Mouse (Mus musculus): ENCODE measurements at regions not wholly inside any gene's neighbourhood (a gene's known extent, or its start where the extent isn't known, plus 50 kb on each side); places are given as distances from the start of the nearest gene placed in this dataset.
A peak's percentile ranks its signal among the peaks of the same experiment; 100 is the strongest.

DNA sequence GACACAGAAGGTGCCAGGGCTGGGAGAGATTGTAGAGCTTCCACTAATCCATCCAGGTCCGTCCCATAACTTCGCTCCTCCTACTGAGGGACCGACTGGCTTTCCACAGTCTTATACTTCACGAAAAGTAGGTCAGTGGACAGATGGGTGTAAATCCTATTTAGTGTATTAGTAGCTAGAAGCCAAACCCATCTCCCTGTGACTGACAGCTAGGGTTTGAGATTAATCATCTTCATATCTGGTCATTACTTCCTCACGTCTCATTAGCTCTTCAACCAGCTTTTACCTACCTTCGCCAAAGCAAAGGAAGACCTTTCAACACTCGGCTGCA is 60.4 kb upstream of the Scaf11 start:
- H3K36me3 ChIP-seq (ENCODE audit: control insufficient read depth, insufficient read depth, low read length), result no peaks in the 10 kb centered on the region
- no peak overlapping the region for H3K9ac ChIP-seq (ENCODE audit: low read length)
- H3K9me3 ChIP-seq (ENCODE audit: control insufficient read depth, low read length), result no peaks in the 10 kb centered on the region
- H3K4me3 ChIP-seq (ENCODE audit: low read depth, low read length), result no peak overlapping the region
- no peak for ATAC-seq (ENCODE audit: insufficient number of reproducible peaks, low FRiP score, low TSS enrichment, low read depth)
- DNase-seq (ENCODE audit: low spot score), result no peak
- 88% methylated on average over 7 of the region's 7 CpGs for WGBS
- H3K4me1 ChIP-seq (ENCODE audit: control insufficient read depth, insufficient read depth, low read length), result no peaks in the 10 kb centered on the region
- no peak overlapping the region for H3K27ac ChIP-seq (replicated peaks; ENCODE audit: low read depth, low read length)
- no peaks in the 10 kb centered on the region for H3K27me3 ChIP-seq (ENCODE audit: control insufficient read depth, insufficient read depth, low read length)
- H3K4me2 ChIP-seq (ENCODE audit: low read depth, severe bottlenecking), result no peak overlapping the region

DNA sequence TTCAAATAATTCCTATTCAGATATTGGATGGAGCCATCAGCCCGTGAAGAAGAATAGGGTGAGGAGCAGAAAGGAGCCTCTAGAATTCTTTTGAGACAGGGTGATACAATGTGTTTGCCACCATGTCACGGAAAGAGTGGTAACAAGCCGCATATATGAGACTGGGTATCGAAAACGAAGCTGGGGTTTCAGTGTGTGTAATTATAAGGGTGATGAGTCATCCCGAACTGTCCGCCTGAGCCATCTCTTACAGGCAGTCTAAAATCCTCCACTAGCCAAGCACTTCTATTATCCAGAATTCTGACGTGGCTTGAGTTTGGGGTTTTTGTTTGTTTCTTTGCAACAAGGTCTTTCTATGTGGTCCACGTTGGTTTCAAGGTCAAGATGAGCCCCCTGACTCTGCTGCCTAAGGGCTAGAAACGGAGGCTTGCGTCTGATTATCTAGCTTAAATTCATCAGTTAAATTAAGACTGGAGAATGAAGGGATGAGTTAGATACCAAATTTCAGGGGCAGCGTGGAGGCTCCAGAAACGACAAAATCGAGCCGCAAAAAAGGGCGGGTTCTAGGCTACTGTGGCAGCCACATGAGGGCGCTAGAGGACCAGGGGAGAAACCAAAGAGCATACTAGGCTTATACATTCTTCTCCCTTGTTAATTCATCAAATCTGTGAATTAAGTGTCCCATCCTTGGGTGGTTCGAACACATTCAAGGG is 59.9 kb upstream of the Scaf11 start:
- Histone ChIP-seq H3K36me3 (ENCODE audit: control insufficient read depth, insufficient read depth, low read length) (no peaks in the 10 kb centered on the region), H3K9me3 (ENCODE audit: control insufficient read depth, low read length) (no peaks in the 10 kb centered on the region), H3K4me1 (ENCODE audit: control insufficient read depth, insufficient read depth, low read length) (no peaks in the 10 kb centered on the region), H3K27me3 (ENCODE audit: control insufficient read depth, insufficient read depth, low read length) (no peaks in the 10 kb centered on the region), H3K27ac (replicated peaks; ENCODE audit: low read depth, low read length) (no peak overlapping the region), H3K9ac (ENCODE audit: low read length) (no peak overlapping the region), H3K4me3 (ENCODE audit: low read depth, low read length) (no peak overlapping the region), H3K4me2 (ENCODE audit: low read depth, severe bottlenecking) (no peak overlapping the region)
- DNase-seq (ENCODE audit: low spot score) (peak; percentile 47), ATAC-seq (ENCODE audit: insufficient number of reproducible peaks, low FRiP score, low TSS enrichment, low read depth) (no peak)
- 74% methylated on average over 18 of the region's 18 CpGs for WGBS

DNA sequence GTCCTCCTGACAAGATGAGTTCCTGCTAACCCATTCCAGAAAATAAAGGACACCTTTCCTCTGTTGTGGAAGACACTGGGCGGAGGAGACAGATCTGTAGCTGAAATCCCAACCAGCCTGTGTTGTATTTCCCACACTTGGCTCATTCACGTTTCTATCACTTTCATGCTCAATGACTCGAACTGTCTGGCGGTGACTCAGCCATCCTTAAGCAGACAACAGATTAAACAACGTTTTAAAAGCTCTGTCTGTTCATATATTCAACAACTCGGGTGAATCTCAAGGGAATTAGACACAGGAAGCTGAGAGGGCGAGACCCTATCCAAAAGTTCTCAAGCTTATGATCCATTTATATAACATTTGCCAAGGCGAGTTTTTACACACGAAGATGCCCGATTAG is 57.5 kb upstream of the Scaf11 start:
- Histone ChIP-seq H3K4me1 (ENCODE audit: control insufficient read depth, insufficient read depth, low read length) (no peaks in the 10 kb centered on the region), H3K27me3 (ENCODE audit: control insufficient read depth, insufficient read depth, low read length) (no peaks in the 10 kb centered on the region), H3K4me2 (ENCODE audit: low read depth, severe bottlenecking) (no peak overlapping the region), H3K9me3 (ENCODE audit: control insufficient read depth, low read length) (no peaks in the 10 kb centered on the region), H3K9ac (ENCODE audit: low read length) (no peak overlapping the region), H3K36me3 (ENCODE audit: control insufficient read depth, insufficient read depth, low read length) (no peaks in the 10 kb centered on the region), H3K27ac (replicated peaks; ENCODE audit: low read depth, low read length) (no peak overlapping the region), H3K4me3 (ENCODE audit: low read depth, low read length) (no peak overlapping the region)
- ATAC-seq (ENCODE audit: insufficient number of reproducible peaks, low FRiP score, low TSS enrichment, low read depth) (no peak), DNase-seq (ENCODE audit: low spot score) (no peak)
- 86% methylated on average over 10 of the region's 10 CpGs for WGBS

DNA sequence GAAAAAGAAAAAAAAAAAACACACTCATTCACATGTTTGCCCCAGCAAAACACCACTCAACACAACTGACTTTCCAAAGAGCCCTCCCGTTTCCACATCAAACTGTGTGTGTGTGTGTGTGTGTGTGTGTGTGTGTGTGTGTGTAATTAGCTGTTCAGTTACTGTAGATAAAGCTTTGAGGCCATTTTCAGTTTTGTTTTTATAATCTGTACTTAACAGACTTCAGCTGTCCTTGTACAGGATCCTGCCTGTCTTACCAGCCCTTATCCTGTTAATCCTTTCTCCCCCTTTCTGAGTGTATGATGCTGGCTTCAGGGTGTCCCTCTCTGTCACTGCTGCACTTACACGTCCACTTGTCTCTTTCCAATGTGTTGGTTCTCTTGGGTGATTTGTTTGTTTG is 55.0 kb upstream of the Scaf11 start:
- DNase-seq (ENCODE audit: low spot score), result no peak
- no peak overlapping the region for H3K27ac ChIP-seq (replicated peaks; ENCODE audit: low read depth, low read length)
- H3K9me3 ChIP-seq (ENCODE audit: control insufficient read depth, low read length), result no peaks in the 10 kb centered on the region
- no peaks in the 10 kb centered on the region for H3K36me3 ChIP-seq (ENCODE audit: control insufficient read depth, insufficient read depth, low read length)
- H3K27me3 ChIP-seq (ENCODE audit: control insufficient read depth, insufficient read depth, low read length), result no peaks in the 10 kb centered on the region
- no peak for ATAC-seq (ENCODE audit: insufficient number of reproducible peaks, low FRiP score, low TSS enrichment, low read depth)
- no peak overlapping the region for H3K9ac ChIP-seq (ENCODE audit: low read length)
- no peak overlapping the region for H3K4me3 ChIP-seq (ENCODE audit: low read depth, low read length)
- H3K4me1 ChIP-seq (ENCODE audit: control insufficient read depth, insufficient read depth, low read length), result no peaks in the 10 kb centered on the region
- H3K4me2 ChIP-seq (ENCODE audit: low read depth, severe bottlenecking), result no peak overlapping the region
- 81% methylated on average over 2 of the region's 2 CpGs for WGBS

DNA sequence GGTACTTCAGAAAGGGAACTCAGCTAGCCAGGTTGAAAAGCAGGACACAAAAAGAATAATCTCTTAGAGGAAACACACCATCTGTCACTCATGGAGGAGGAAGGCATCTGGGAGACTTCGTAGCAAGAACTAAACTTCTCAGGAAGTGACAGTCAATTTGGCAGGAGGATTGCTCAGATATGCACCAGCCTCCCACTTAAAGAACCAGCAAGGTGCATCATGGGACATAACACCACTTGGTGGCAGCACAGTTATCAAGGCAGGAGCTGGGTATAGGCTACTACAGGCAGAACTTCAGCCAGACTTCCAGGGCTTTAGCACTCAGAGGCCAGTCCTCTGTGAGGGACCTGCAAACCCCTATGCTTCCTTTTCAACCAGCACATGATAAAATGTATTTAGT is 52.0 kb upstream of the Scaf11 start:
- Histone ChIP-seq H3K9ac (ENCODE audit: low read length) (no peak overlapping the region), H3K27ac (replicated peaks; ENCODE audit: low read depth, low read length) (no peak overlapping the region), H3K4me3 (ENCODE audit: low read depth, low read length) (no peak overlapping the region), H3K4me1 (ENCODE audit: control insufficient read depth, insufficient read depth, low read length) (no peaks in the 10 kb centered on the region), H3K36me3 (ENCODE audit: control insufficient read depth, insufficient read depth, low read length) (no peaks in the 10 kb centered on the region), H3K9me3 (ENCODE audit: control insufficient read depth, low read length) (no peaks in the 10 kb centered on the region), H3K27me3 (ENCODE audit: control insufficient read depth, insufficient read depth, low read length) (no peaks in the 10 kb centered on the region), H3K4me2 (ENCODE audit: low read depth, severe bottlenecking) (no peak overlapping the region)
- DNase-seq (ENCODE audit: low spot score) (no peak), ATAC-seq (ENCODE audit: insufficient number of reproducible peaks, low FRiP score, low TSS enrichment, low read depth) (no peak)
- whole genome bisulfite sequencing, result 59% methylated on average over 1 of the region's 1 CpGs

Data from limb, embryonic 11.5 days (tissue).